Mouse (Mus musculus) hindbrain, embryonic 14.5 days (tissue): Measurements from ENCODE around the gene Olfr1418. TPM values are rescaled to one million over a fixed set of nuclear protein-coding genes. Genes with fewer than 3 reads are reported as not detected.
"Not testable (repeated sequence)": the region's sequence is repeated elsewhere in the genome, so short reads cannot be mapped to it uniquely, and the experiment has no call there.

Source experiments
- ATAC-seq: fragments of 200-750 bp; cut with Nextera tagmentation; 2 replicates; pipeline ENCODE4 v1.8.0; 2017; ENCODE audit warnings: moderate number of reproducible peaks, mild to moderate bottlenecking, moderate TSS enrichment, moderate library complexity; ENCODE audit not compliant: low FRiP score
- DNase-seq: peaks from one replicate; pipeline ENCODE4 v3.0.0-alpha.2; 2015; ENCODE audit warnings: low spot score
- H3K27ac ChIP-seq: fragments of 300-500 bp; sonication (generic); 2 replicates; pipeline ENCODE4 v1.5.1; 2014; ENCODE audit warnings: mild to moderate bottlenecking, moderate library complexity
- H3K27me3 ChIP-seq: fragments of 300-500 bp; sonication (generic); 2 replicates; pipeline ENCODE4 v1.6.1; 2014; ENCODE audit warnings: mild to moderate bottlenecking, low read length, mixed read lengths; ENCODE audit not compliant: control insufficient read depth, insufficient read depth
- H3K36me3 ChIP-seq: fragments of 300-500 bp; sonication (generic); replicated peaks from 2 replicates; pipeline ENCODE4 v1.6.1; 2014; ENCODE audit not compliant: control insufficient read depth, insufficient read depth
- H3K4me1 ChIP-seq: fragments of 300-500 bp; sonication (generic); replicated peaks from 2 replicates; pipeline ENCODE4 v1.6.1; 2014; ENCODE audit warnings: antibody characterized with exemption, low read length, mixed read lengths; ENCODE audit not compliant: control insufficient read depth, insufficient read depth
- H3K4me2 ChIP-seq: fragments of 300-500 bp; sonication (generic); replicated peaks from 2 replicates; pipeline ENCODE4 v1.6.1; 2014; ENCODE audit warnings: mild to moderate bottlenecking, moderate library complexity
- H3K4me3 ChIP-seq: fragments of 300-500 bp; sonication (generic); replicated peaks from 2 replicates; pipeline ENCODE4 v1.5.1; 2014; ENCODE audit warnings: mild to moderate bottlenecking, low read length
- H3K9ac ChIP-seq: fragments of 300-500 bp; sonication (generic); 2 replicates; pipeline ENCODE4 v1.6.1; 2014
- H3K9me3 ChIP-seq: fragments of 300-500 bp; sonication (generic); 2 replicates; pipeline ENCODE4 v1.6.1; 2016; ENCODE audit warnings: low read length; ENCODE audit not compliant: control insufficient read depth
- WGBS: fragments of 180-500 bp; shearing (Covaris S2); extraction: QIAGEN DNeasy Blood & Tissue Kit; methylation state at CpG from one replicate; pipeline ENCODE4 v1.1.7; 2014; 5-methylcytosine and 5-hydroxymethylcytosine counted together
- polyA plus RNA-seq: library from polyadenylated mRNA; unstranded; fragments of >200 nt; fragmentation: Nextera tagmentation; extraction: Ambion mirVana; gene quantifications from 2 replicates; pipeline ENCODE4 v1.2.1, GENCODE M21; 2014

The Olfr1418 gene
- not detected in 2 replicates for polyA plus RNA-seq

DNA sequence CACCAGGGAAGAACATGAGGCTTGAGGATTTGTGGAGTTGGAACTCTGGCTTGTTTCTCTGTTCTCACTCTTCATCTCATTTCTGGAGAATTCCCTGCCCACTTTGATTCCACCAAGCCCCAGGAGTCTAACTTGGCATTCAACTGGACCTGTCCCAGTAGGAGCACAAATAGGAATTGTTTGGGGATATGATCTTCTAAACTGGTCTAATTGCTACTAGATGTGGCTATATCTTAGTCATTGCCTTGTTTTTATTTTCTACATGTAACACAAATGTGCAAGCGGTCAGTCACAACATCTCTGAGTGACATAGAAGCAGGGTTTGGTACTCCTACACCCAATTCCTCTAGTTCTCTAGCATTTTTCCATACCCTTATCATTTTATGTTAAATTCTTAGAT lies at the start of gene Olfr1418:
Gene Olfr1418 (minus strand): TSS at position 101 of the 400 bp plus-strand sequence.
- no peak for DNase-seq
- no peak for ATAC-seq
- Histone ChIP-seq H3K9ac (no peak within 1 kb of the TSS), H3K4me1 (no peaks in the 10 kb centered on the region), H3K36me3 (no peaks in the 10 kb centered on the region), H3K27me3 (no peaks in the 10 kb centered on the region), H3K4me2 (no peak within 1 kb of the TSS), H3K27ac (no peak within 1 kb of the TSS), H3K4me3 (no peak within 1 kb of the TSS), H3K9me3 (no peaks in the 10 kb centered on the region)
- WGBS: 93% methylated on average over 1 of the region's 1 CpGs

DNA sequence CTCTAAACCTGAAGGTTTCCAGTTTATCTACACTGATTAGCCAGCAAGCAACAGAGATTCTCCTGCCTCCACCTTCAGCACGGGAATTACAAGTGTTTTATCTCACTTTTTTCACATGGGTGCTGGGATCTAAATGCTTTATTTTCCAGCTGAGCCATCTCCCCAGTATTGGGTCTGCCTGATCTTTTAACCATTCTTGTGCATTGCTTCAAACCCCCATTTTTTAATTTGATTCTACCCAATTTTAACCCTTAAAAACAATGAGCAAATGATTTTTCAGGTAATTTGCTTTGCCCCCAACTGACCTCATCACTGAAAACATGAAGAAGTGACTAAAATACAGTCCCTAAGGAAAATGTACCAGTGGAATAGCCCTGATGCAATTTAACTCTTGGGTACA lies 25.4 kb upstream of the Olfr1418 start, which contains the start of gene Olfr1420:
Gene Olfr1420 (plus strand): TSS at position 301 of the 400 bp plus-strand sequence.
- Histone ChIP-seq H3K4me1 (no peaks in the 10 kb centered on the region), H3K27ac (no peak within 1 kb of the TSS), H3K27me3 (no peaks in the 10 kb centered on the region)

DNA sequence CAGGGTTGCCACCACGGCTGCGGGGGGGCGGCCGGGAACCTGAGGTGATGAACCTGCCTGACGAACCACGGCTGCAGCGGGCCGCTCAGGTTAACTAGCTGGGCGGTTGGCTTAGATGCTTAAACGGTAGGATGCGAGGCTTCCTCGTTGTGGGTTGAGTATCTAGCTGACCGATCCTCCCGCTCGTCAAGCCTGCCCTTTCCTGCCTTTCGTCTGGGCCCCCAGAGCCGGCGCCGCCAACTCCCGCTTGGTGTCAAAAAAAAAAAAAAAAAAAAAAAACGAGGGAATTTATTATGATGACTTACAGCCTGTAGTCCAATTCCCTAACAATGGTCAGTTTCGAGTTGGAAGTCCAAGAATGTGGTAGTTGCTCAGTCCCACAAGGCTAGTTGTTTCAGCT lies 17.5 kb upstream of the Olfr1418 start:
- H3K36me3 ChIP-seq, H3K4me2 ChIP-seq, H3K4me3 ChIP-seq, DNase-seq, H3K27me3 ChIP-seq, H3K27ac ChIP-seq, H3K4me1 ChIP-seq, H3K9me3 ChIP-seq, ATAC-seq, H3K9ac ChIP-seq: not testable (repeated sequence)
- 73% methylated on average over 16 of the region's 22 CpGs for WGBS

More for the DNA sequence above, 25.4 kb upstream of the Olfr1418 start, which contains the start of gene Olfr1420:
- DNase-seq: no peak
- 54% methylated on average over 1 of the region's 1 CpGs for WGBS
- Histone ChIP-seq H3K4me2 (no peak within 1 kb of the TSS), H3K36me3 (no peaks in the 10 kb centered on the region), H3K9me3 (no peaks in the 10 kb centered on the region), H3K4me3 (no peak within 1 kb of the TSS), H3K9ac (no peak within 1 kb of the TSS)
- ATAC-seq: no peak

DNA sequence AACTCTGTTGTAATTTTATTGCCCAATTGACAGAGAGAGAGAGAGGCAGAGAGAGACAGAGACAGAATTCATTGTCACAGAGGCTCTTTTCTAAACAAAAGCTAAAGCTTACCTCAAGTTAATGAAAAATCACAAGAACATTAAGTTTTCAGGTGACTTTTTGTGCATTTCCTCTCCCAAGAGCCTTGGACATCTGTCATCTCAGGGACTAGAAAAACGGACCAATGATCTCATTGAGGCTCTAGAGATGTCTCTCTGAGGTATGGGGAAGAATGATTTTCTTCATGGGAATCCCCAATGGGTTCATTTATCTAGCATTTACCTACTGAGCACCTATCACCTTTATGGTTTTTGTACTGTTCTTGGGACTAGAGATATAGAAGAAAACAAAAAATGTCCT lies 14.1 kb upstream of the Olfr1418 start, which contains the start of gene Olfr1419:
Gene Olfr1419 (minus strand): TSS at position 101 of the 400 bp plus-strand sequence.
- Histone ChIP-seq H3K27ac (no peak within 1 kb of the TSS), H3K4me3 (no peak within 1 kb of the TSS), H3K4me1 (no peaks in the 10 kb centered on the region), H3K9ac (no peak within 1 kb of the TSS), H3K27me3 (no peaks in the 10 kb centered on the region), H3K9me3 (no peaks in the 10 kb centered on the region), H3K36me3 (no peaks in the 10 kb centered on the region), H3K4me2 (no peak within 1 kb of the TSS)
- 57% methylated on average over 1 of the region's 1 CpGs for WGBS
- ATAC-seq (no peak), DNase-seq (no peak)

DNA sequence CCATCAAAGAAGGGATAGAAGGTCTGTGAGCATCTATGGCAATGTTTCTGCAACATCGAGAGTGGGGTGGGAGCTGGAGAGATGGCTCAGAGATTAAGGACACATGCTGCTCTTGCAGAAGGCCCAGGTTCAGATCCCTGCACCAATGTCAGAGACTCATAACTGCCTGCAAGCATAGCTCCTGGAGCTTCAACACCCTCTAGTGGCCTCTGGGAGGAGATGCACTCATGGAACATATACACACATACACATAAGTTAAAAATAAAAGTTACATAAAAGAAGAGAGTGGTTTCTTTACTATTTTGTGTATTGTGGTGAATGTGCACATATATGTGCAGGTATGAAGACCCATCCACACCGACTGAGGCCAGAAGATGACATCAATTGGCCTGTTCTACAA lies 7.0 kb upstream of the Olfr1418 start:
- Histone ChIP-seq H3K9ac (no peak overlapping the region), H3K4me1 (no peaks in the 10 kb centered on the region), H3K9me3 (no peaks in the 10 kb centered on the region), H3K27me3 (no peaks in the 10 kb centered on the region), H3K4me2 (no peak overlapping the region), H3K4me3 (no peak overlapping the region), H3K36me3 (no peaks in the 10 kb centered on the region), H3K27ac (no peak overlapping the region)
- no peak for DNase-seq
- ATAC-seq: no peak
- 78% methylated on average over 2 of the region's 2 CpGs for WGBS

DNA sequence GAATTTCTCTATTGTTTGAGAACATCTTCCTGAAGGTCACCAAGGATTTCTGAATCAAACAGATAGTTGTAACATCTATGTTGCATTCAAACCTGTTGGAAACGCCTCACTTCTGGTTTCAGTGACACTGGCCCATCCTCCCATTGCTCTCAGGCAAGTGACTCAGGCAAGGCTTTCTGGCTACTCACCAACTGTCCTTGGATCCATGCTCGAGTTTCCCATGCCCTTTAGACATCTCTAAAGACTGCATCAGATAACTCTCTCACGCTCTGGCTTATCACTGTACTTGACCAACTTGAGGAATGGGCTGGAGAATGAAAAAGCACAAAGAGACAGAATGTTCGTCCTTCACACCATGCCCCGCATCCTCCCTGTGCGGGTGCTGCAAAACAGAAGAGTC lies 4.4 kb downstream of the Olfr1418 start:
- Histone ChIP-seq H3K27ac (no peak overlapping the region), H3K9me3 (no peaks in the 10 kb centered on the region), H3K27me3 (no peaks in the 10 kb centered on the region), H3K36me3 (no peaks in the 10 kb centered on the region), H3K4me1 (no peaks in the 10 kb centered on the region), H3K4me3 (no peak overlapping the region), H3K4me2 (no peak overlapping the region), H3K9ac (no peak overlapping the region)
- WGBS: 79% methylated on average over 6 of the region's 6 CpGs
- no peak for ATAC-seq
- DNase-seq: no peak

DNA sequence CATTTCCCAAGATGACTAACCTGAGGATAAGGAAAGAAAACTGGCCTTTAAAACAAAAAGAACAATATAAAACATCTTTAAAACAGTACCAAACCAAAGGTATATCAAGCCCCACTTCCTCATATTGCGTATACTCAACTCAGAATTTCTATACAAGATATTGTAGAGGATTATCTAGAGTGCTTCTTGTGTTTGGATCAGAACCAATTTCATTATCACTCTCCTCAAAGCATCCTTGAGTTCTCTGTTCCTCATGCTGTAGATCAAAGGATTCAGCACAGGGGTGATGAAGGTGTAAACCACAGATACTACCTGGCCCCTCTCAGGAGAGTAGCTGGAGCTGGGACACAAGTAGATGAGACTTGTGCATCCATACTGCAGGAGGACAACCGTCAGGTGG lies 6.0 kb downstream of the Olfr1418 start:
- Histone ChIP-seq H3K27me3 (no peaks in the 10 kb centered on the region), H3K9me3 (no peaks in the 10 kb centered on the region), H3K9ac (no peak overlapping the region), H3K4me3 (no peak overlapping the region), H3K4me1 (no peaks in the 10 kb centered on the region), H3K4me2 (no peak overlapping the region), H3K36me3 (no peaks in the 10 kb centered on the region), H3K27ac (no peak overlapping the region)
- 95% methylated on average over 2 of the region's 2 CpGs for WGBS
- ATAC-seq (no peak), DNase-seq (no peak)

DNA sequence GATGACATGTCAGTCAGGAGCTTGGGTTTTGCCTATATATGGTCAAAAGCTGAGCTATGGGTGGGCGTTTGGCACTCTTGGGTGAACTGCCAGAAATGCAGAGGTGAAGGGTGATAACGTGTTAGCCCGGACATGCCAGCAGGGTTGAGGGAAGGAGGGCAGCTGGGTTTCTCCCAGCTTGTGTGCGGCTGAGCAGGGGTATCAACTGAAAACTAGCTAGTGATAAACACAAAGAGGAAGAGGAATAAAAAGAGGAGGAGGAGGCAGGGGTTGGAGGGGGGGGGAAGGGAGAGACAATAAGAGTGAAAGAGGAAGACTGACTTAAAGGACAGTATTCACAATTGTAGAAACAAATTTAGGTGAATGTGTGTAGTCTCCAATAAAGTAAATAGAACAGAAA lies 8.2 kb downstream of the Olfr1418 start:
- ATAC-seq (no peak), DNase-seq (no peak)
- Histone ChIP-seq H3K27me3 (no peaks in the 10 kb centered on the region), H3K4me1 (no peaks in the 10 kb centered on the region), H3K9me3 (no peaks in the 10 kb centered on the region), H3K4me3 (no peak overlapping the region), H3K9ac (no peak overlapping the region), H3K4me2 (no peak overlapping the region), H3K36me3 (no peaks in the 10 kb centered on the region), H3K27ac (no peak overlapping the region)
- WGBS: 74% methylated on average over 4 of the region's 4 CpGs

DNA sequence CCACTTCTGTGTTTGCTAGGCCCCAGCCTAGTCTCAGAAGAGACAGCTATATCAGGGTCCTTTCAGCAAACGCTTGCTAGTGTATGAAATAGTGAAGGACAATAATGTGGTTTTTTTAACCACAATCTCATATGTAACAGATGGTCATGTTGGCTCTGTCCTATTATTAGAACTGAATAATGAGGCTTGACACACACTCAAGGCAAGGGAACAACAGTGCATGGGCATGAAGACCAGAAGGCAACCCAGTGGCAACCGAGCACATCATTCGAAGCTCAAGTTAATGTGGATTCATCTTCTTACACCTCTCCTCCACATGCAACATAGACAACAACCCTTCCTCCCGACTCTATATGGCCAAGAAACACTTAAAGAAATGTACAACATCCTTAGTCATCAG lies 14.5 kb downstream of the Olfr1418 start:
- Histone ChIP-seq H3K9me3 (no peaks in the 10 kb centered on the region), H3K27me3 (no peaks in the 10 kb centered on the region), H3K4me2 (no peak overlapping the region), H3K36me3 (no peaks in the 10 kb centered on the region), H3K27ac (no peak overlapping the region), H3K4me1 (no peaks in the 10 kb centered on the region), H3K9ac (no peak overlapping the region), H3K4me3 (no peak overlapping the region)
- ATAC-seq (no peak), DNase-seq (no peak)
- WGBS: 83% methylated on average over 4 of the region's 4 CpGs

DNA sequence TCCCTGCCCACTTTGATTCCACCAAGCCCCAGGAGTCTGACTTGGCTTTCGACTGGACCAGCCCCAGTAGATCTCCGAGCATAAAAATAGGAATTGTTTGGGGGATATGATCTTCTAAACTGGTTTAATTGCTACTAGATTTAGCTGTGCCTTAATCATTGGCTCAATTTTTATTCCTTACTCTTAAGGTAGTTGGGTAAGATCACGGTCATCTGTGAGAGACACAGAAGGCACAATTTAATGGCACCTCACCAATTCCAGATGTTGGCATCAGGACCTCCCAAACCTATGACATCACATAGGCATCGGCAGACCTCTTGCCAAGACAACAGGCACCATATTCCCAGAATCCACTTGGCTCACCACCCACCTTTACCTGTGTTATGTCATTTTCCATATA lies 21.7 kb downstream of the Olfr1418 start, which contains the start of gene Olfr1417:
Gene Olfr1417 (minus strand): TSS at position 101 of the 400 bp plus-strand sequence.
- H3K4me2 ChIP-seq: no peak within 1 kb of the TSS
- H3K27ac ChIP-seq: no peak within 1 kb of the TSS
- ATAC-seq (no peak), DNase-seq (no peak)
- WGBS: 91% methylated on average over 4 of the region's 4 CpGs
- no peaks in the 10 kb centered on the region for H3K4me1 ChIP-seq
- H3K4me3 ChIP-seq: no peak within 1 kb of the TSS
- no peaks in the 10 kb centered on the region for H3K27me3 ChIP-seq
- no peaks in the 10 kb centered on the region for H3K36me3 ChIP-seq
- H3K9me3 ChIP-seq: no peaks in the 10 kb centered on the region
- H3K9ac ChIP-seq: no peak within 1 kb of the TSS
